Mouse (Mus musculus): Measurements from ENCODE around the gene Ndufv3.
A peak's percentile ranks its signal among the peaks of the same experiment; 100 is the strongest.

The Ndufv3 gene

GRCm38 (mm10) chr17:31556253-31556652 lies 36.3 kb downstream of the Ndufv3 start:
- DNase-seq (ENCODE audit: low read depth, low spot score) = no peak

GRCm38 (mm10) chr17:31557124-31557880 lies 37.4 kb downstream of the Ndufv3 start:
- peak; percentile 59 for DNase-seq (ENCODE audit: low read depth, low spot score)

GRCm38 (mm10) chr17:31557947-31558542 lies 38.1 kb downstream of the Ndufv3 start:
- DNase-seq (ENCODE audit: low read depth, low spot score) = no peak

- DNase-seq (ENCODE audit: low read depth, low spot score) = no peak
Observed at GRCm38 (mm10) chr17:31559021-31559789, 39.3 kb downstream of the Ndufv3 start.

- peak; percentile 45 for DNase-seq (ENCODE audit: low read depth, low spot score)
Observed at GRCm38 (mm10) chr17:31563632-31564014, 43.7 kb downstream of the Ndufv3 start.

- DNase-seq (ENCODE audit: low read depth, low spot score) = peak; percentile 100
Observed at GRCm38 (mm10) chr17:31564015-31564857, 44.3 kb downstream of the Ndufv3 start, which contains the start of gene Pknox1. Gene Pknox1, plus strand, starts transcription at chr17:31564734.

- DNase-seq (ENCODE audit: low read depth, low spot score) = no peak
Observed at GRCm38 (mm10) chr17:31564858-31565140, 44.9 kb downstream of the Ndufv3 start.

GRCm38 (mm10) chr17:31565141-31566056 lies 45.5 kb downstream of the Ndufv3 start:
- DNase-seq (ENCODE audit: low read depth, low spot score) = no peak

GRCm38 (mm10) chr17:31566276-31566675 lies 46.4 kb downstream of the Ndufv3 start:
- no peak for DNase-seq (ENCODE audit: low read depth, low spot score)

GRCm38 (mm10) chr17:31569756-31570155 lies 49.8 kb downstream of the Ndufv3 start:
- DNase-seq (ENCODE audit: low read depth, low spot score) = no peak

GRCm38 (mm10) chr17:31570321-31570925 lies 50.5 kb downstream of the Ndufv3 start:
- peak; percentile 52 for DNase-seq (ENCODE audit: low read depth, low spot score)

GRCm38 (mm10) chr17:31571689-31572088 lies 51.8 kb downstream of the Ndufv3 start:
- DNase-seq (ENCODE audit: low read depth, low spot score) = no peak

- no peak for DNase-seq (ENCODE audit: low read depth, low spot score)
Observed at GRCm38 (mm10) chr17:31574662-31575061, 54.7 kb downstream of the Ndufv3 start.

- no peak for DNase-seq (ENCODE audit: low read depth, low spot score)
Observed at GRCm38 (mm10) chr17:31576394-31577175, 56.7 kb downstream of the Ndufv3 start.

GRCm38 (mm10) chr17:31580344-31580743 lies 60.4 kb downstream of the Ndufv3 start:
- no peak for DNase-seq (ENCODE audit: low read depth, low spot score)

All from skeletal muscle tissue, adult 2 months (tissue).